Mouse (Mus musculus): Measurements from ENCODE around the gene Dpep3. TPM values are rescaled to one million over a fixed set of nuclear protein-coding genes. Genes with fewer than 3 reads are reported as not detected.
A peak's percentile ranks its signal among the peaks of the same experiment; 100 is the strongest.

Gene Dpep3
- polyA plus RNA-seq, 1 experiment, result not detected

DNA sequence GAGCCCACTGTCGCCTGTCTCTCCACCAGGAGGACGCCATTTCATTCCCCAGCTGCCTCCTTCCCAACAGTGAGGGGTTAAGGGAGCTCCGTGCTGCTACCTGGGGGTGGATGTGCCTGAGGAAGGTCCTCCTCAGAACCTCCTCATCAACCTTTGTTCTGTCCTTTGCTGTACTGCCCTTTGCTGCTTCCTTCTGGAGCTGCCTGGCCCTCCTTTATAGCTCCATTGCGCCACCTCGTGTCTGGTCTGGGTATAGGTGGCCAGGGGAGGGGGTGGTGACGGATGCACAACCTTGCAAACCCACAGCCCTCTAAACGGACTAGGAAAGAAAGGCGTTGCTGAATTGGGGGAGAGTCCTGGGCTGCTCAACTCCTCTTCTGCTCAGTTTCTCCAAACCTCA lies 48.6 kb downstream of the Dpep3 start:
- H3K4me3 ChIP-seq (ENCODE audit: insufficient read depth, low read length), result no peak overlapping the region
- H3K27ac ChIP-seq (ENCODE audit: insufficient read depth, low read length), result no peak overlapping the region
- H3K4me1 ChIP-seq (ENCODE audit: control insufficient read depth, insufficient read depth, low read length), result no peaks in the 10 kb centered on the region
- TF ChIP-seq CTCF (IDR thresholded peaks at IDR 0.05; ENCODE audit: borderline replicate concordance, insufficient read depth, low read length) (peak; percentile 94), POLR2A (IDR thresholded peaks at IDR 0.05; ENCODE audit: low read depth, low read length) (no peak)

DNA sequence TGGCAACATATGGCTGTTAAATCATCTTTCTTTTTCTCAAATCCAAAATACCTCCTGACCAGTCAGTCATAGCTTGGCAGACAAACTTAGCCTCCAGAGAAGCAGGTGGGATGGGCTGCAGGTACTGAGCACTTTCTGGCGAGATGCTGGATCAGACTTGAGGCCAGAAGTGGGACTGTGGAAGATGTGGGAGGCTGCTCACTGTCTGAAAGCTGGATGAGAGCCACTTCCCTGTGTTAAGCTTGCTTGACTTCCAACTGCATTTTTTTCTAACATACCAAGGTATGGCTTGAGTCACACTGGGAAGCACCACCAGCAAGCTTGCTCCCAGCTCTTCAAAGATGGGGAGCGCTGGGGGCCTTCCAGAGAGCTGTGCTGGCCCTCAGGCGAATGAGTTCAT lies 54.1 kb downstream of the Dpep3 start:
- Histone ChIP-seq H3K4me1 (ENCODE audit: control insufficient read depth, insufficient read depth, low read length) (no peaks in the 10 kb centered on the region), H3K27ac (ENCODE audit: insufficient read depth, low read length) (no peak overlapping the region), H3K4me3 (ENCODE audit: insufficient read depth, low read length) (no peak overlapping the region)
- TF ChIP-seq CTCF (IDR thresholded peaks at IDR 0.05; ENCODE audit: borderline replicate concordance, insufficient read depth, low read length), result no peak
- TF ChIP-seq POLR2A (IDR thresholded peaks at IDR 0.05; ENCODE audit: low read depth, low read length), result no peak

Other genes with a start within 250 kb of the Dpep3 start
- gene Gfod2, start 220.8 kb downstream of the Dpep3 start, polyA plus RNA-seq (2011; ENCODE audit: insufficient read length, low read depth, missing spikeins), result 4.7 and 5.6 TPM in 2 replicates
- 18.4 and 18.6 TPM in 2 replicates for gene Ranbp10, start 152.1 kb downstream of the Dpep3 start, polyA plus RNA-seq (2011; ENCODE audit: insufficient read length, low read depth, missing spikeins)
- not detected in 2 replicates for gene Tsnaxip1, start 151.7 kb downstream of the Dpep3 start, polyA plus RNA-seq (2011; ENCODE audit: insufficient read length, low read depth, missing spikeins)
- gene Cenpt, start 126.2 kb downstream of the Dpep3 start, polyA plus RNA-seq (2011; ENCODE audit: insufficient read length, low read depth, missing spikeins), result 35.4 and 40.3 TPM in 2 replicates
- gene Thap11, start 124.3 kb downstream of the Dpep3 start, polyA plus RNA-seq (2011; ENCODE audit: insufficient read length, low read depth, missing spikeins), result 22.1 and 22.6 TPM in 2 replicates
- gene Nutf2, start 118.8 kb downstream of the Dpep3 start, polyA plus RNA-seq (2011; ENCODE audit: insufficient read length, low read depth, missing spikeins), result 90.4 and 119 TPM in 2 replicates
- 45.5 and 51.8 TPM in 2 replicates for gene Edc4, start 98.5 kb downstream of the Dpep3 start, polyA plus RNA-seq (2011; ENCODE audit: insufficient read length, low read depth, missing spikeins)
- gene Nrn1l, start 85.9 kb downstream of the Dpep3 start, polyA plus RNA-seq (2011; ENCODE audit: insufficient read length, low read depth, missing spikeins), result 1.1 and 1.2 TPM in 2 replicates
- gene Pskh1, start 79.0 kb downstream of the Dpep3 start, polyA plus RNA-seq (2011; ENCODE audit: insufficient read length, low read depth, missing spikeins), result 28.9 and 30.5 TPM in 2 replicates
- gene Ctrl, start 45.6 kb downstream of the Dpep3 start, polyA plus RNA-seq (2011; ENCODE audit: insufficient read length, low read depth, missing spikeins), result not detected in 2 replicates
- gene Psmb10, start 41.0 kb downstream of the Dpep3 start, polyA plus RNA-seq (2011; ENCODE audit: insufficient read length, low read depth, missing spikeins), result 27.1 and 30.5 TPM in 2 replicates
- 2.3 and 3.9 TPM in 2 replicates for gene Lcat, start 36.0 kb downstream of the Dpep3 start, polyA plus RNA-seq (2011; ENCODE audit: insufficient read length, low read depth, missing spikeins)
- gene Slc12a4, start 13.3 kb downstream of the Dpep3 start, polyA plus RNA-seq (2011; ENCODE audit: insufficient read length, low read depth, missing spikeins), result 60.2 and 82.1 TPM in 2 replicates
- 13.4 and 17.4 TPM in 2 replicates for gene Dus2, start 11.9 kb upstream of the Dpep3 start, polyA plus RNA-seq (2011; ENCODE audit: insufficient read length, low read depth, missing spikeins)
- gene Dpep2nb, start 26.5 kb upstream of the Dpep3 start, polyA plus RNA-seq (2011; ENCODE audit: insufficient read length, low read depth, missing spikeins), result not detected in 2 replicates
- 7.3 and 8.8 TPM in 2 replicates for gene Ddx28, start 32.5 kb upstream of the Dpep3 start, polyA plus RNA-seq (2011; ENCODE audit: insufficient read length, low read depth, missing spikeins)
- gene Nfatc3, start 79.4 kb upstream of the Dpep3 start, polyA plus RNA-seq (2011; ENCODE audit: insufficient read length, low read depth, missing spikeins), result 69.6 and 78.6 TPM in 2 replicates
- 2.1 and 3.9 TPM in 2 replicates for gene Esrp2, start 157.5 kb upstream of the Dpep3 start, polyA plus RNA-seq (2011; ENCODE audit: insufficient read length, low read depth, missing spikeins)
- 30.0 and 40.9 TPM in 2 replicates for gene Pla2g15, start 171.0 kb upstream of the Dpep3 start, polyA plus RNA-seq (2011; ENCODE audit: insufficient read length, low read depth, missing spikeins)
- 57.4 and 59.3 TPM in 2 replicates for gene Slc7a6, start 189.4 kb upstream of the Dpep3 start, polyA plus RNA-seq (2011; ENCODE audit: insufficient read length, low read depth, missing spikeins)
- 31.1 and 34.0 TPM in 2 replicates for gene Slc7a6os, start 231.5 kb upstream of the Dpep3 start, polyA plus RNA-seq (2011; ENCODE audit: insufficient read length, low read depth, missing spikeins)
- 33.6 and 40.3 TPM in 2 replicates for gene Prmt7, start 231.5 kb upstream of the Dpep3 start, polyA plus RNA-seq (2011; ENCODE audit: insufficient read length, low read depth, missing spikeins)